Mouse (Mus musculus) telencephalon, adult 2 months (tissue): ENCODE measurements around the gene Ice1.

Source experiments
- DNase-seq: peaks from one replicate; pipeline ENCODE4 v3.0.0-alpha.2; 2011; ENCODE audit warnings: low read depth, low spot score

Ice1 gene

DNA sequence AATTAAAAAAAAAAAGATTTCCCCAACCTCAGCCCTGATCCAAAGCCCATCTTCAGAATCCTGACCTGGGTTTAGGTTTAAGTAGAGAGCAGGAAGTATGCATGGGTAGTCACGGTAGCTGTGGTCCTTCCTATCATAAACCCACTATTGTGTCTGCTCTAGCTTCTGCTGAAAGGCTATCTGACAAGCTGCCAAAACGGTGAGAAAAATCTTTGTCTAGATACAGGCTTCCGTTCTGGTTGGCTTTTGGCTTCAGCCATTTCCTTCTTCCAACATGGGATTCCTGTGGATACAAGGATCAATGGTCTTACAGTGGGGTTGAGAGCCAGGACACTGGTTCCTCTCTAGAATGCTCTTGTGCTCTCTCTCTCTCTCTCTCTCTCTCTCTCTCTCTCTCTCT lies 2.2 kb upstream of the Ice1 start:
- no peak for DNase-seq

DNA sequence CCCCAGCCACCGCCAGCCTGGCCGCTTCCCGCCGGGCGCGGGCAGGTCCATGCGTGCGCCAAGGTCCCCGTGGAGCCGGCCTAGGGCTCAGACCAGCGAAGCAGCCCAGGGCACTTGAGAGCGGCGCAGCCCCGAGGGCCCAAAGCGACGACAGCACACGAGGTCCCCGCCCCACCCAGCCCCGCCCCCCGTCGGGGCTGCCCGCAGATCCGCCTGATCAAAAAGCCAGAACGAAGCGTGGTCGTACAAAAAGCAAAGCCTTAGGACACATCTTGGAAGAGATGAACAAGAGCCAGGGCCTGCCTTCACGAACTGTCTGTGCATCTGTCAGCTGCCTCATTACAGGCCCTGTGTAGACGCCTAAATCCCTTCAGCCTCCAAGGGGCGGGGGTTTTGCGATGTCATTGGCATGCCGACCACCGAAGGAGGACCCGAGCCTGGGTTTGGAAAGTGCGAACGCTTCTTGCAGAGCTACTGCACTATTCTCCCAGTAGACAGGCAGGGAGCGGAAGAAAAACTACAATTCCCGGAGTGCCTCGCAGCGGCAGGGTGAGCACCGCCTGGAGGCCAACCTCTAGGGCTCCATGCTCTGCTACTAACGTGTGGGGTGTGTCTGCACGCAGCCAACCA lies 343 bp upstream of the Ice1 start:
- peak; percentile 98 for DNase-seq

DNA sequence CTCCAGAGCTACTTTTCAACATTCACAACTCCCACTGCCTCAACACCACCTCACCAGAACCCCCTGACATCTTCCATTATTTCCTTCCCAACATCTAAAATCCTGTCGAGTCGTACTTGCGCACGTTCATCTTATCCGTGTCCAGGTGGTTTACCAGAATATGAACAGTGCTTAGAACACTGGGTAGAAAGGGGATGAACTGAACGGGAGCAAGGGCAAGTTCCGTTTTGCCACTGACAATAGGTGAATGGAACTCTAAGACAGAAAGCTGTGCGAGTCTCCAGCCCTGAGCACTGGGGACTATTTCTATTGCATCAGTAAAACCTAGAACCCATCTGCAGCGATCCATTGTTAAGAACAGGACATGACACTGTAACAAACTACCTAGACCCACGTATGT lies 728 bp downstream of the Ice1 start:
- DNase-seq: no peak

DNA sequence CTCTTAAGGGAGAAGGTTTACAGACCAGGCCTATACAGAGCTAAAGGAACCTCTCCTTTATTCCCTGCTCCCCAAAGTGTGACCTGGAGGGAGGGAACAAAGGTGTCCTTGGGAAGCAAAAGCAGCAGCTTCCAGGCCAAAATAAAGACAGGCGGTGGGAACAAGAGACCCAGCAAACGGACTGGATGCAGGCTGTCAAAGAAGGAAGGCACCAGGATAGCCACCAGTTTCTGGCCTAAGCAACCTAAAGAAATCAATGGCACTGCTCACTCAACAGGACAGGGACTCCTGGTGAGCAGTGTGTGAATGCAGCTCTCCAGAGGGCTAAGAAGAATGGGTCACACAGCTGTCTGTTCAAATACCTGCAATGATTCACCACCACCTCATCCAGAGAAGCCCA lies 1.8 kb downstream of the Ice1 start:
- DNase-seq: no peak

DNA sequence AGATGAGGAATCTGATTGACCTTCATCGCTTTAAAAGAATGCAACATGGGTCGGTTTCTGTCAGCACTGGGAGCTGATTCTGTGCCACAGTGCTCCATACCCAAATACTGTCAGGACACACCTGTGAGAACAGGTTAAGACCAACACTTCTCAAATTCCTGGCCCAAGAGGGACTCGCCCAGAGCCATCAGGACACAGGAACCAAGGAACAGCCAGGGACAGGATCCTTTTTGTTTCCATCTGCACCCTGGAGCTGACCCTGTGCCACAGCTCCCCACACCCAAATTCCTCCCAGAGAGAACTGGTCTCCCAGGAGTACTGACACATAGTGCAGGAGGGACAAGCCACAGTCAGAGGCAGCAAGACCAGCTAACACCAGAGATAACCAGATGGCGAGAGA lies 11.0 kb downstream of the Ice1 start:
- DNase-seq: no peak

DNA sequence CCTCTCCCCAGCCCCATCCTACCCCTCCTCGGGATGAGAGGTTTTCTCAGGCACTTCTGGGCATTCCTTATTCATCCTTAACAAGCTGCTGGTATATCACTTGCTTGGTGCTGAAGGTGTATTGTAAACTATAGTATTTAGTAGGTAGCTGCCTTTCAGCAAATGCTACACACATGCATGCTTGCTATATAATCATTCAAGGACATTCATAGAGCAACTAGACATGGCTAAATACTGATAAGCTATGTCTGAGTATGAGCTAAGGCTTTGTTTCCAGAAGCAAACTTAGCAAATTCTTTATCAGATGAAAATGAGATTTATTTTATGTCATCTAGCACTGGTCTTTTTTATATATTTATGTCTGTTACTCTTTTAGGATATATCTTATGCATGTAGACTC lies 11.8 kb downstream of the Ice1 start:
- DNase-seq: no peak

GRCm38 (mm10) chr13:70624445-70624844 lies 13.0 kb downstream of the Ice1 start:
- DNase-seq: no peak

DNA sequence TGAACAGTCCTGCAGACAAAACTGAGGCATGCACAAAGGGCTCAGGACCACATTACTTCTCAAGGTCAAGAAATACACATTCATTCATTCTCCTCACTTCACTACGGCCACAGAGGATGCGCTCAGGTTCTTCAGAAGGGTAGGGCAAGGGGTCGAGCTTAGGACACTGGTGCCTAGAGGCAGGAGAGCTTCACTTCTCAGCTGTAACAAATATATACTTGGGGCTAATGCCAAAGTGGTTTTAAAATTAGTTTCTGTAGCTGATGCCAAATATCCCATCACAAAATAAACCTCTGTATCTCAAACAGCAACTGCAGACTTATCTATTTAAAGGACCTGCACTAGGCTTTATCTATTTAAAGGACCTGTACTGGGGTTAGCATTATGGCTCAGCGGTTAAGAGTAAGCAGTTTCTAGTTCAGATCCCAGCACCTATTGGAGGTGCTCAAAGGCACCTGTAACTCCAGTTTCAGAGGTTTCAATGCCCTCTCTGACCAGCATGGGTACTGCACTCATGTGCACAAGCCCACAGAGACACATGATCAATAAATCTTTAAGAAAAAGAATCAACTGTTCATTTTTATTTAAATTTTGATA lies 14.9 kb downstream of the Ice1 start:
- no peak for DNase-seq

GRCm38 (mm10) chr13:70621509-70621908 lies 15.9 kb downstream of the Ice1 start:
- no peak for DNase-seq

DNA sequence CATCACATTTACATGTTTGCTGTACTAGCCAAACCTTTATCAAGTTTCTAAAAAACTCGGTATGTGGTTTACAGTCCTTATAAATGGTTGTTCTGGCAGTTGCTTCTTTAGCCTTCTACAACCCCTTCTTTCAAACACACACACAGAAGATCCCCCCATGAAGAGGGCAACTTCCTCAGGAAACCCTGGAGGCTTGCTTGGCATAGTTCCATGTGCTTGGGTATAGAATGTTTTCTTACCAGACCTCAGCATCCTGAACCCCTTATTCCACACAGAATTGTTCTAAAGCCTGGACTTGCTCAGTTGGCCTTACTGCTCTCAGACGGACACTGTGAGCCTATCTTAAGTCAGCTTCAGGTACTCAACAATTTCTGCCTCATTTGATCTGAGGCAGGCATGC lies 24.6 kb downstream of the Ice1 start:
- DNase-seq: no peak

DNA sequence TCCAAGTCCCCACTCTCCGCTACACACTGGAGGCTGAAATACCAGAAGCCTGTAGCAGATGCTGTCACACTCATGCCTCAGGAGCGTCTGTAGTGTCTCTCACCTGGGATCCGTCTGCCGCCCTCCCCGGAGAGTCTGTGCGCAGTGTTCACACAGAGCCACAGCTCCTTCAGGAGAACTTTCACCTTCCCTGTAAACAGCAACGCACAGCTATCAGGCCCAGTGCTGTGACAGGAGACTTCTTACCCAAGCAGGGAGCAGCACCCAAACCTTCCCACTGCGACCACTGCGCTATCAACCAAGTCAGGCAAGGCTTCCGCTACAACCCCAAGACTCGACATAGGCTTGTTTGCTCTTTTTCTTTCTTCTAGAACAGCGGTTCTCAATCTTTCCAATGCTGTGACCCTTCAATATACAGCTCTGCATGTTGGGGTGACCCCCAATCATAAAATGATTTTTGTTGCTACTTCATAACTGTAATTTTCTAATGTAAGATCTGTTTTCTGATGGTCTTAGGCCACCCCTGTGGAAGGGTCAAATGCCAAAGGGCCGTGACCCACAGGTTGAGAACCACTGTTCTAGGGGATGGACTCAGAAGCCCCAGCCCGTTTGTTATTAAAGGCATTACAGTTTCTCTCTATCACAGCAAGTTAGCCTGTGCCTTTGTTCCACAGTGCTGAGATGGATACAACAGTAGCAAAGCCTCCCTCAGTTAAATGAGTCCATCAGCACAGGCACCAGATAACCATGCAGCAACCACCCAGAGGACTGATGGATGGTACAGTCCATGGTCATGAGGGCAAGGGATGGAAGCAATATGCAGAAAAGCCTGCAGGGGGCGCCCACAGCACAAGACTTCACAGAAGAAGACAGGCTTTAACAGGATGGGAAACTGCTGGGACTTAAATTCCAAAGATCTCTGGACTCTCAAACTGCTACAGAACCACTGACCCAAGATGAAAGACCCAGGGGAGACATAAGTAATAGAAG lies 26.7 kb downstream of the Ice1 start:
- DNase-seq: peak; percentile 64

DNA sequence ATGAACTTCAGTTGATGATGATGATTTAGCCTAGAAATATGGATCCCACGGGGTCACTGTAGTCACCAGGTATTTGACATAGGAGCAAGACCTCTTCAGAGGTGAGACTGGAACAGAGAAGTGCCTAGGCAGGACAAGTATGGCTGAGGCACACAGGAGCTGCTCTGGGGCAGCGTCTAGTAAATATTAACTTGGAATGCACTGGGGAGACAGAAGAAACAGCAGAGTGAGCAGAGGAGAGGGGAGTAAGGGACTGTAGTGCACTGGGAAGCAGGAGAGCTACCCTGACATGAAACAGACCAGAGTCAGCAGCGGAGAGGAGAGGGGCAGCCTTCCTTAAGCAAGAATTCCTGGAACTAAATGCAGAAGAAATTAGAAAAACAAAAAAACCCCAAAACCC lies 27.8 kb downstream of the Ice1 start:
- DNase-seq: no peak

GRCm38 (mm10) chr13:70605366-70605765 lies 32.1 kb downstream of the Ice1 start:
- DNase-seq: no peak

- DNase-seq: no peak
Observed at GRCm38 (mm10) chr13:70604723-70605122, 32.7 kb downstream of the Ice1 start.

DNA sequence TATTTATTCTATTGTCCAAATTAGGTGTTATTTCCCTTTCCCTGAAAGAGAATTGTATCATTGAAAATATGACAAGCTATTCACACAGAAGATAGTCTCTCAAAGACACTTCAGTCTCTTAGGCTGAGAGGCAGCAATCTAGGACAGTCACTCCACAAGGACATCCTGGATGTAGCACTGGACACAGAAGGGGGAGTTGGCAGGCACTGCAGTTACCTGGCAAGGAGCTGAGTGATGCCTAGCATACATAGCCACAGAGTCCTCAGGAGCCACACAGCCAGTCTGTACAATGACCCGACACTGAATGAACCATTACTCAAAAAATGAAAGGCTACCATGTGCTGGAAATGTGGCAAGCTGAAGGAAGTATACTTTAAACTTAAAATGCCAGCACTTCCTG lies 35.9 kb downstream of the Ice1 start:
- no peak for DNase-seq

GRCm38 (mm10) chr13:70599964-70600619 lies 37.3 kb downstream of the Ice1 start:
- DNase-seq: no peak

DNA sequence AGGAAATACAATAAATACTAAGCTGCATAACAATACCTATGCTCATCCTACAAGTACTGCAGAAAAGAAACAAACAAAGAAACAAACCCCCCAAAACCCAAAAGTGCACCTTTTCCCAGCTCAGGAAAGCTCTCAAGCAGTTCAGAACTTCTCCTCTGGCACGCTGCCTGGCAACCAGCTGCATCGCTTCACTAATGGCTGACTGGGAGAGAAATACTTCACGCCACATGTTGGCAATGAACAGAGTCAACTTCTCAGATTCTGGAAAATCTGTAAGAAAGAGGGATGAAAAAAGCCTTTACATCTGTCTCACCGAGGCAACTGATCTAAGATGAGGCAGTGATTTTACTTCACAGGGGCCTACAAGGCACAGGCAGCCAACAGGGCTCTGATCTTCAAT lies 38.5 kb downstream of the Ice1 start:
- peak; percentile 55 for DNase-seq

- no peak for DNase-seq
Observed at GRCm38 (mm10) chr13:70596901-70597300, 40.5 kb downstream of the Ice1 start.

- DNase-seq: no peak
Observed at GRCm38 (mm10) chr13:70590248-70590762, 47.1 kb downstream of the Ice1 start.

DNA sequence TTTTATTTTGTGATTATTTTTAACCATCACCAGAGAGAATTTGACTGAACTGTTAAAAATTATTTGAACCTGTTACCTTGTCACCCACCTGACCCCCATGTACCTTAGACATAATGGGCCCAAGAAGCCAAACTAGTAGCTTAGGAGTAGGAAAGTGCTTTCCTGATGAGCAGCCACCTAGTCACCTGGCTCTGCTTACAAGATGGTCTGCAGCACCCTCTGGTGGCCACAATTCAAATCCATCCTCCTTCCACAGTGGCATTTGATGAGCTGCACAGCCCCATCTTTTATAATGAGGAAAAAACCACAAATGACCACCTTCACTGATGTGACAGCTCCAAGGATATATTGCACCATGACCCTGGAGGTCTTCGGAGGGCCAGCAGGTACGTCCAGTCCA lies 50.5 kb downstream of the Ice1 start:
- DNase-seq: peak; percentile 33

DNA sequence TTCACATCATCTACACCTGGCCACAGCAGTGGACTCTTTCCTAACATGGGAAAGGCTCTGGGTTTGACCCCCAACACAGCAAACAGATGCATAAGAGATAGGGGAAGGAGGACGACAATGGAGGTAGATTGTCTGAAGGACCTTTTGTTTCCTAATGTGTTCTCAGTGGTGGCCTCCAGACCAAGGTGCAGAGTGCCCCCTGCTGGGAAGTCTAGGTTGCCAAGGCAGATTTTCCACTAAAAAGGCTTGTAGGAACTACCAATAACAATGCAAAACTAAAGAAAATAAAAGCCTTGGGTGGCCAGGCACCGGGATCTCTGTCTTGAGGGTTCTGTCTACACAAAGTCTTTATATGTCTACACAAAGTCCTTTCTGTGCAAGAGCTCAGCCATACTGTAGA lies 54.9 kb downstream of the Ice1 start:
- DNase-seq: no peak

DNA sequence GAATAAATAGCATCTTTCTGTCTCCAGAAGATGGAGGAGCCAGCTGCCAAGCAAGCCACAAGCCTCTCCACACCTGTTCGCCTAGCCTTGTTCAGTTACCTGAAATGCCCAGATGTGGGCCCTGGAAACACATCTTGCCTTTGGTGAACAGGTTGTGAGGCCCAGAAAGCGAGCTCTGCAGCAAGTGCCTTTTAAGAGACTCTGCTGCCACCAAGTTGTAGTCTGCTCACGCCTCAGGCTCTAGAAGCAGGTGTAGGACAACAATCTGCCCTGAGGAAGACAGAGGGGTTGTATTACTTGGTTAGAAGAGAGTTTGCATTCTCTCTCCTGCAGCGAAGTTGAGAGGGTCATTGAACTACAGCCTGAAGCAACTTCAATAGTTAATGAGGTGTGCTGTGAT lies 55.9 kb downstream of the Ice1 start:
- no peak for DNase-seq
